Mouse (Mus musculus): ENCODE measurements at regions not wholly inside any gene's neighbourhood (a gene's known extent, or its start where the extent isn't known, plus 50 kb on each side); places are given as distances from the start of the nearest gene placed in this dataset.

GRCm38 (mm10) chr16:85956006-85956562 is 54.5 kb upstream of the Adamts5 start:
- H3K36me3 ChIP-seq (ENCODE audit: insufficient read depth) = no peaks in the 10 kb centered on the region
- TF ChIP-seq CTCF (IDR thresholded peaks at IDR 0.05; ENCODE audit: low read depth) = no peak
- H3K27ac ChIP-seq (ENCODE audit: low read depth, low read length) = no peak overlapping the region
- no peak for DNase-seq
- ATAC-seq = no peak
- no peaks in the 10 kb centered on the region for H3K9me3 ChIP-seq (ENCODE audit: low read length)
- H3K4me3 ChIP-seq (ENCODE audit: low read depth, low read length) = no peak overlapping the region
- no peak overlapping the region for H3K4me2 ChIP-seq (ENCODE audit: low read depth)
- WGBS = 84% methylated on average over 4 of the region's 4 CpGs
- no peaks in the 10 kb centered on the region for H3K4me1 ChIP-seq (ENCODE audit: insufficient read depth)
- H3K9ac ChIP-seq = no peak overlapping the region
- H3K27me3 ChIP-seq (ENCODE audit: insufficient read depth, low read length) = no peaks in the 10 kb centered on the region

GRCm38 (mm10) chr16:85951628-85952027 is 50.0 kb upstream of the Adamts5 start:
- Histone ChIP-seq H3K4me3 (ENCODE audit: low read depth, low read length) (no peak overlapping the region), H3K4me2 (ENCODE audit: low read depth) (no peak overlapping the region), H3K36me3 (ENCODE audit: insufficient read depth) (no peaks in the 10 kb centered on the region), H3K9ac (no peak overlapping the region), H3K27ac (ENCODE audit: low read depth, low read length) (no peak overlapping the region), H3K27me3 (ENCODE audit: insufficient read depth, low read length) (no peaks in the 10 kb centered on the region), H3K4me1 (ENCODE audit: insufficient read depth) (no peaks in the 10 kb centered on the region), H3K9me3 (ENCODE audit: low read length) (no peaks in the 10 kb centered on the region)
- no peak for TF ChIP-seq CTCF (IDR thresholded peaks at IDR 0.05; ENCODE audit: low read depth)
- DNase-seq (no peak), ATAC-seq (no peak)
- 95% methylated on average over 4 of the region's 4 CpGs for WGBS
